Mouse (Mus musculus) limb, embryonic 10.5 days (tissue): ENCODE data around the gene Gmeb1. TPM values are rescaled to one million over a fixed set of nuclear protein-coding genes. Genes with fewer than 3 reads are reported as not detected.

Experiments
- DNase-seq: peaks from one replicate; pipeline ENCODE4 v3.0.0-alpha.2; 2017; ENCODE audit warnings: low spot score
- H3K27ac ChIP-seq: fragments of 300-500 bp; sonication (generic); 2 replicates; pipeline ENCODE4 v1.5.1; 2016; ENCODE audit warnings: mild to moderate bottlenecking
- H3K27me3 ChIP-seq: fragments of 300-500 bp; sonication (generic); 2 replicates; pipeline ENCODE4 v1.6.1; 2016; ENCODE audit warnings: low read depth, mild to moderate bottlenecking; ENCODE audit not compliant: poor library complexity, severe bottlenecking
- H3K36me3 ChIP-seq: fragments of 300-500 bp; sonication (generic); 2 replicates; pipeline ENCODE4 v1.6.1; 2016; ENCODE audit warnings: mild to moderate bottlenecking, moderate library complexity
- H3K4me1 ChIP-seq: fragments of 300-500 bp; sonication (generic); 2 replicates; pipeline ENCODE4 v1.6.1; 2016
- H3K4me3 ChIP-seq: fragments of 300-500 bp; sonication (generic); 2 replicates; pipeline ENCODE4 v1.5.1; 2016; ENCODE audit warnings: mild to moderate bottlenecking, moderate library complexity
- H3K9me3 ChIP-seq: fragments of 300-500 bp; sonication (generic); replicated peaks from 2 replicates; pipeline ENCODE4 v1.6.1; 2016; ENCODE audit warnings: mild to moderate bottlenecking
- WGBS: fragments of 180-500 bp; shearing (Covaris S2); methylation state at CpG from one replicate; pipeline ENCODE4 v1.1.7; 2016; 5-methylcytosine and 5-hydroxymethylcytosine counted together
- polyA plus RNA-seq: library from polyadenylated mRNA; unstranded; fragments of >200 nt; fragmentation: Nextera tagmentation; extraction: Ambion mirVana; gene quantifications from 2 replicates; pipeline ENCODE4 v1.2.1, GENCODE M21; 2016

Gmeb1 gene
- polyA plus RNA-seq, 1 experiment from 2014 or later = 49.0 TPM

GRCm38 (mm10) chr4:132207280-132207679, 54.1 kb downstream of the Gmeb1 start:
- WGBS = 92% methylated on average over 4 of the region's 4 CpGs
- Histone ChIP-seq H3K27ac (no peak overlapping the region), H3K4me1 (peaks cover 18% of the 10 kb centered on the region), H3K27me3 (no peaks in the 10 kb centered on the region), H3K9me3 (no peaks in the 10 kb centered on the region), H3K36me3 (peaks cover 89% of the 10 kb centered on the region), H3K4me3 (no peak overlapping the region)
- DNase-seq = no peak

DNA sequence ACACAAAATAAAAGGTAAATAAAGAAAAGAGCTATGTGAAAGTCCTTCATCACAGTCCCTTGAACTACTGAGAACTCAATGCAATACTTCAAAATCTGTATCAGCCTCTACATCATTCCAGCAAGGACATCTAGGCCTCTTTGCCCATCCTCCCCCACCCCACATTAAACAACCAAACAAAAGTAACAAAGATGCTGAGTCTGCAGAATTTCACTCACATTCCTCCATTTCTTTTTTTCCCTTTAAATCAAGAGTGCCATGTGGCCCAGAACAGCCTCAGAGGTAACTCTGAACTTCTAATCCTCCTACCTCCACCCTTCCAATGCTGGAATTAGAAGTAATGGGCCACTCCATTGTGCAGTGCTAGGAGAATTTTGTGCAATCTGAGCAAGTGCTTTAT, 62.6 kb downstream of the Gmeb1 start:
- Histone ChIP-seq H3K27ac (no peak overlapping the region), H3K4me1 (no peaks in the 10 kb centered on the region), H3K36me3 (peaks cover 97% of the 10 kb centered on the region), H3K4me3 (no peak overlapping the region), H3K9me3 (no peaks in the 10 kb centered on the region), H3K27me3 (no peaks in the 10 kb centered on the region)
- DNase-seq = no peak

GRCm38 (mm10) chr4:132198285-132198712, 63.1 kb downstream of the Gmeb1 start:
- H3K36me3 ChIP-seq = peaks cover 97% of the 10 kb centered on the region

GRCm38 (mm10) chr4:132194975-132195374, 66.4 kb downstream of the Gmeb1 start:
- DNase-seq = no peak
- Histone ChIP-seq H3K4me1 (no peaks in the 10 kb centered on the region), H3K36me3 (peaks cover 94% of the 10 kb centered on the region), H3K4me3 (no peak overlapping the region), H3K27ac (no peak overlapping the region), H3K9me3 (no peaks in the 10 kb centered on the region), H3K27me3 (no peaks in the 10 kb centered on the region)
- 93% methylated on average over 3 of the region's 3 CpGs for WGBS

More at GRCm38 (mm10) chr4:132198285-132198712, 63.1 kb downstream of the Gmeb1 start:
- H3K4me3 ChIP-seq = no peak overlapping the region
- no peaks in the 10 kb centered on the region for H3K27me3 ChIP-seq
- 71% methylated on average over 4 of the region's 4 CpGs for WGBS
- H3K27ac ChIP-seq = no peak overlapping the region
- no peaks in the 10 kb centered on the region for H3K4me1 ChIP-seq
- no peak for DNase-seq
- H3K9me3 ChIP-seq = no peaks in the 10 kb centered on the region

- no peak for DNase-seq
- H3K9me3 ChIP-seq = no peaks in the 10 kb centered on the region
- no peaks in the 10 kb centered on the region for H3K27me3 ChIP-seq
- H3K36me3 ChIP-seq = peaks cover 94% of the 10 kb centered on the region
- H3K4me3 ChIP-seq = no peak overlapping the region
- 94% methylated on average over 6 of the region's 6 CpGs for WGBS
- H3K27ac ChIP-seq = no peak overlapping the region
- no peaks in the 10 kb centered on the region for H3K4me1 ChIP-seq
Observed at GRCm38 (mm10) chr4:132194373-132194772, 67.0 kb downstream of the Gmeb1 start.

DNA sequence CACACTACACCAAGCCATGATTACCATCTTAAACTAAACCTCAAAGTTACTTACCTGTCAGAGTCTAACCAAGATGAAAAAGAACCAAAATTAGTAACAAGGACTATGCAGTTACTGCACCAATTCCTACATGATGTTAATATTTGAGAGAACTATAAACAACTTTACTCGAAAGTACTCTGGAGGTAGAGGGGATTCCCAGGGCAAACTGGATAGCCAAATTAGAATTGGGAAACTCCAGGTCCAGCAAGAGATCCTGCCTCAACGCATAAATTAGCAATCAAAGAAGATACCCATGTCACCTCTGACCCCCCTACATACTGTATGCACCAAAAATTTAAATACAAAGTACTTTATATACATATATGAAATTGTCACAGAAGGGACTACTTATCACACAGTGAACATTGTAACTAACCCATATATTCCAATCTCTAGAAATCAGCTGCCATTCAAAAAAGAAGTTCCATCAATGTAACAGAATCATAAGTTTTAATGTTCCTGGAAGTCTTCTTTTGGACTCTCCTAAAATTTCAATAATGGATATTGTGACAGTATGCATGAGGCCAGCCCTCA, 73.5 kb downstream of the Gmeb1 start:
- no peaks in the 10 kb centered on the region for H3K4me1 ChIP-seq
- peaks cover 94% of the 10 kb centered on the region for H3K36me3 ChIP-seq
- no peaks in the 10 kb centered on the region for H3K9me3 ChIP-seq
- H3K4me3 ChIP-seq = no peak overlapping the region
- WGBS = 90% methylated on average over 2 of the region's 2 CpGs
- no peaks in the 10 kb centered on the region for H3K27me3 ChIP-seq
- DNase-seq = no peak
- no peak overlapping the region for H3K27ac ChIP-seq

GRCm38 (mm10) chr4:132183162-132183561, 78.2 kb downstream of the Gmeb1 start:
- WGBS = 94% methylated on average over 3 of the region's 3 CpGs
- DNase-seq = no peak
- Histone ChIP-seq H3K27ac (no peak overlapping the region), H3K27me3 (no peaks in the 10 kb centered on the region), H3K9me3 (no peaks in the 10 kb centered on the region), H3K4me1 (peaks cover 5% of the 10 kb centered on the region; the same call in 1 of the 2 replicates), H3K4me3 (no peak overlapping the region), H3K36me3 (peaks cover 74% of the 10 kb centered on the region)

DNA sequence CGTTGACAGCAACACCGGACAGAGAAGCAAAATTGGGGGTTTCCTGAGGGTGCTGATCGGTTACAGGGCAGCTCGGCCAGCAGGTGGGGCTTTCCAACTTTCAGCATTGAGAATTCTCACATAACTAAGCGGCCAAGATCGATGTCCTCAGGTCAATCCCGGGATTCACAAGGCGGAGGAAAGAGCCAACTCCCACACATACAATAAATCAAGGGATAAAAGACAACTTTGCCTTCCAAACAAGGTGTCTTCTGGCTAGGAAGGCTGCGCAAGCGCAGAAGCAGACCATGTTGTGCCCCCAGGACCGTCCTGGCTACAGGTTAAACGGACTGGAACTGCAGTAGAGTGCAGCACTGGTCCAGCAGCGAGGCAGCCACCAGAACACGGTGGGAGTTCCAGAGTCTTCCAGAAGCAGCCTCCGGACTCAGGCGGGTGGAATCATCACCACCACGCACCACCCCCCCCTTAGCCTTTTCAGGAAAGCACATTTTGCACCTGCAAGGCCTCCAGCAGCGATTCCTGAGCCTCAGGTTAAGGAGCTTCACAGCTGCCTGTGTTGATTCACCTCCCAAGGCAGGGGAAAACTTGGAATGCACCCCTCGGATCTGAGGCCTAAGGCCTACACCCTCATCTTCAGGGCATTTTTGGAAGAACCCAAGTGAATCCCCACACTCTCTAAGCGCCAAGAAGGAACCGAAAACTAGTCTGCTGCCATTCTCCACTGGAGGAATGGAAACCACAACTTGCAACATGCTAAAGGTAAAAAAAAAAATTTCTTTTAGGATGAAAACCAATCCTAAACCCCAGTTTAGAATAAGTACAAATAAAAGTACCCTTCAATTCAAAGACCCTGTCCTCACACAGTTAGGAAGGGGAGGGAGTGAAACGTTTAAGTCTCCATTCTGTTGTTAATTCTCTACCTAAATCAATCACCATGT, 79.4 kb downstream of the Gmeb1 start:
- Histone ChIP-seq H3K4me3 (no peak overlapping the region), H3K27me3 (no peaks in the 10 kb centered on the region), H3K36me3 (peaks cover 62% of the 10 kb centered on the region), H3K9me3 (no peaks in the 10 kb centered on the region), H3K4me1 (peaks cover 5% of the 10 kb centered on the region; the same call in 1 of the 2 replicates), H3K27ac (no peak overlapping the region)
- WGBS = 70% methylated on average over 22 of the region's 22 CpGs
- no peak for DNase-seq

GRCm38 (mm10) chr4:132180710-132181109, 80.7 kb downstream of the Gmeb1 start:
- peak; percentile 49 for DNase-seq
- H3K4me1 ChIP-seq = peaks cover 5% of the 10 kb centered on the region; the same call in 1 of the 2 replicates
- H3K27ac ChIP-seq = no peak overlapping the region
- H3K36me3 ChIP-seq = peaks cover 52% of the 10 kb centered on the region
- H3K27me3 ChIP-seq = no peaks in the 10 kb centered on the region
- H3K4me3 ChIP-seq = no peak overlapping the region
- H3K9me3 ChIP-seq = no peaks in the 10 kb centered on the region
- 78% methylated on average over 9 of the region's 9 CpGs for WGBS

- H3K36me3 ChIP-seq = peaks cover 31% of the 10 kb centered on the region
- H3K4me1 ChIP-seq = peaks cover 5% of the 10 kb centered on the region; the same call in 1 of the 2 replicates
- H3K27ac ChIP-seq = no peak overlapping the region
- DNase-seq = peak; percentile 73
- 12% methylated on average over 10 of the region's 10 CpGs for WGBS
- H3K9me3 ChIP-seq = no peaks in the 10 kb centered on the region
- H3K27me3 ChIP-seq = no peaks in the 10 kb centered on the region
- H3K4me3 ChIP-seq = no peak overlapping the region
Observed at GRCm38 (mm10) chr4:132178630-132179059, 82.8 kb downstream of the Gmeb1 start.

GRCm38 (mm10) chr4:132176474-132176873, 84.9 kb downstream of the Gmeb1 start:
- Histone ChIP-seq H3K36me3 (peaks cover 10% of the 10 kb centered on the region), H3K9me3 (no peaks in the 10 kb centered on the region), H3K27ac (no peak overlapping the region), H3K4me1 (0 out of 2 replicates have a peak, but pooled peaks cover under 1% of the 10 kb centered on the region), H3K4me3 (no peak overlapping the region), H3K27me3 (no peaks in the 10 kb centered on the region)
- WGBS = 60% methylated on average over 10 of the region's 10 CpGs
- DNase-seq = no peak
